Mouse (Mus musculus) heart, adult 9 months (tissue): ENCODE data around the gene Gm28308.

ENCODE experiments used
- DNase-seq, 2 experiments: peaks; one replicate each; pipeline ENCODE4 v3.0.0; 2022; ENCODE audit warnings: low spot score in 2 of 2

Gm28308 gene

GRCm38 (mm10) chr6:52232568-52232965, 19.4 kb upstream of the Gm28308 start:
- no peak for DNase-seq

- no peak for DNase-seq
These were observed 18.9 kb upstream of the Gm28308 start for GRCm38 (mm10) chr6:52231885-52232567.

GRCm38 (mm10) chr6:52230516-52231165, 17.5 kb upstream of the Gm28308 start, which contains the start of gene Hoxa9:
TSS of gene Hoxa9 (minus strand) at chr6:52231089.
- DNase-seq, result no peak

- no peak for DNase-seq
These were observed 16.6 kb upstream of the Gm28308 start for GRCm38 (mm10) chr6:52229558-52230416.

GRCm38 (mm10) chr6:52228475-52229465, 15.6 kb upstream of the Gm28308 start:
- no peak for DNase-seq

- no peak for DNase-seq
These were observed 14.5 kb upstream of the Gm28308 start for GRCm38 (mm10) chr6:52227470-52228222.

- DNase-seq, result no peak
These were observed 13.6 kb upstream of the Gm28308 start for GRCm38 (mm10) chr6:52226569-52227257.

- DNase-seq, result no peak
These were observed 12.8 kb upstream of the Gm28308 start for GRCm38 (mm10) chr6:52225612-52226568.

GRCm38 (mm10) chr6:52224895-52225611, 11.9 kb upstream of the Gm28308 start:
- DNase-seq, result no peak

- no peak for DNase-seq
These were observed 11.0 kb upstream of the Gm28308 start for GRCm38 (mm10) chr6:52223939-52224760.

GRCm38 (mm10) chr6:52222729-52223128, 9.6 kb upstream of the Gm28308 start:
- no peak for DNase-seq

- DNase-seq, result no peak
These were observed 9.0 kb upstream of the Gm28308 start for GRCm38 (mm10) chr6:52221993-52222685.

- peak; percentile 69 to 82 for DNase-seq
These were observed 8.3 kb upstream of the Gm28308 start, which contains the start of gene Hoxa7 for GRCm38 (mm10) chr6:52221337-52221992. TSS of gene Hoxa7 (minus strand) at chr6:52221854.

GRCm38 (mm10) chr6:52220865-52221310, 7.7 kb upstream of the Gm28308 start:
- DNase-seq, result no peak

GRCm38 (mm10) chr6:52220003-52220864, 7.1 kb upstream of the Gm28308 start:
- no peak for DNase-seq
